ENCODE assay signal across 17 mouse cellular contexts in genomic region chr13:73757362-73757761, GRCm38 (mm10). TPM values are rescaled to one million over a fixed set of nuclear protein-coding genes. Genes with fewer than 3 reads are reported as not detected.
"Had no signal": no experiment of that assay in that cellular context is flagged by ENCODE, and none has a peak within 500 bp of the region (broad histone marks: within the 10 kb centered on the region; RNA-seq: fewer than 3 reads in every experiment).

No protein-coding gene starts in this region.

- DNase-seq: left cerebral cortex, postnatal 4 days; liver, embryonic 13.5 days; lung, adult 2 months; lung, postnatal 14 days; lung, postnatal 4 days; midbrain, embryonic 14.5 days; retina, postnatal 1 day; right cerebral cortex, postnatal 25 days; thymus, adult 18-20 months; thymus, postnatal 36 days had no signal

- H3K36me3 ChIP-seq: limb, embryonic 12.5 days; limb, embryonic 15.5 days; liver, embryonic 13.5 days; neural tube, embryonic 12.5 days; neural tube, embryonic 15.5 days had no signal

- H3K27ac ChIP-seq: limb, embryonic 12.5 days; limb, embryonic 15.5 days; liver, embryonic 13.5 days; neural tube, embryonic 12.5 days; neural tube, embryonic 15.5 days had no signal

- H3K27me3 ChIP-seq: limb, embryonic 12.5 days; limb, embryonic 15.5 days; liver, embryonic 13.5 days; neural tube, embryonic 12.5 days; neural tube, embryonic 15.5 days had no signal

- H3K4me3 ChIP-seq: limb, embryonic 12.5 days; limb, embryonic 15.5 days; liver, embryonic 13.5 days; neural tube, embryonic 12.5 days; neural tube, embryonic 15.5 days had no signal

- H3K4me1 ChIP-seq: limb, embryonic 12.5 days; limb, embryonic 15.5 days; neural tube, embryonic 12.5 days; neural tube, embryonic 15.5 days had no signal

- H3K9me3 ChIP-seq: limb, embryonic 12.5 days; limb, embryonic 15.5 days; liver, embryonic 13.5 days; neural tube, embryonic 12.5 days; neural tube, embryonic 15.5 days had no signal

- H3K4me2 ChIP-seq: limb, embryonic 12.5 days; limb, embryonic 15.5 days; liver, embryonic 13.5 days; midbrain, embryonic 11.5 days; neural tube, embryonic 12.5 days; neural tube, embryonic 15.5 days had no signal

- H3K9ac ChIP-seq: limb, embryonic 12.5 days; limb, embryonic 15.5 days; liver, embryonic 13.5 days; neural tube, embryonic 12.5 days; neural tube, embryonic 15.5 days had no signal

RNA-seq across cellular contexts. Expression of gene Slc6a19, which starts 52.7 kb away (rescaled TPM):
- total RNA-seq: left cerebral cortex, postnatal 4 days; megakaryocyte progenitor cell, adult 5-6 weeks had no signal
- polyA plus RNA-seq: limb, embryonic 12.5 days; lung, embryonic 16.5 days had no signal
